ENCODE assay signal across 19 mouse cellular contexts in the genomic region with DNA sequence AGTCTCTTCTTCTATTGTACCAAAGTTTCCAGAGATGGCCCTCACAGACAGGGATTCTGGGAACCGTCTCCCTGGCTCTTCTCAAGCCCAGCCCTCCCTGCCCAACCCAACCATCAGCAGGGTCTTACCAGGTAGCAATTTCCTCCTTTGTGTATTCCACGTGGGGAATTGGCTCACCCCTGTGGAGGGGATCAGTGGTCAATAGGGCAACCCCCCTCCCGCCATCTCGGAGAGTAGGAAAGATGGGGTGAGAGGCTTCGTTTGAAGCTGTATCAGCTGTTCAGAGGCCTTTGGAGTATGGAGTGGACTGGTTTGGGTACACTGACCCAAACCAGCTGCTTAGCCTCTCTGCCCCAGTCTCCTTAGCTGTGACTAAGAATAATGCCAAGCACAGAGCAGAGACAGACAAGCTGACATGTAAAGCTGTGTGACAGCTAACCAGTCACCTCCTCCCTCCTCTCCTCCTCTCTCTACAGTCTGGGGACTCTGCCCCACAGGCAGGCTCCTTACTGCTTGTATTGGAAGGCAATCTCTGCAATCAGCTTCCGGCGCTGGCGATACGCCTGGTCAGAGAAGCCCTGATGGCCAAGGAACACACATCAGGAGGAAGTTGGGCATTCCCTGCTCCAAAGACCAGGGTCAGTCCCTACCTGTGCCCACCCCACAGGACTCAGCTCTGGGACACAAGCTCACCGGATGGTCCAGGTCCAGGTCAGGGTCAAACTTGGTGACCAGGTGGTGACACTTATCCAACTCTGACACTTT. TPM values are rescaled to one million over a fixed set of nuclear protein-coding genes. Genes with fewer than 3 reads are reported as not detected.
"Had no signal": no experiment of that assay in that cellular context is flagged by ENCODE, and none has a peak within 500 bp of the region (broad histone marks: within the 10 kb centered on the region; RNA-seq: fewer than 3 reads in every experiment).

No protein-coding gene starts in this region.

- DNase-seq: kidney, adult 18-20 months; kidney, adult 9 months; left cerebral cortex, postnatal 4 days; liver, embryonic 13.5 days; lung, adult 2 months; lung, postnatal 14 days; lung, postnatal 4 days; midbrain, embryonic 14.5 days; retina, postnatal 1 day; right cerebral cortex, postnatal 25 days; spleen, adult 18-20 months; thymus, postnatal 25 days had no signal

- H3K4me1 ChIP-seq: liver, embryonic 13.5 days had no signal

- H3K27ac ChIP-seq: limb, embryonic 12.5 days; limb, embryonic 15.5 days; liver, embryonic 13.5 days; neural tube, embryonic 12.5 days had no signal

- H3K4me2 ChIP-seq: limb, embryonic 12.5 days; limb, embryonic 15.5 days; liver, embryonic 13.5 days; midbrain, embryonic 11.5 days; neural tube, embryonic 12.5 days had no signal

- H3K9ac ChIP-seq: limb, embryonic 12.5 days; limb, embryonic 15.5 days; liver, embryonic 13.5 days; neural tube, embryonic 12.5 days had no signal

- H3K9me3 ChIP-seq: limb, embryonic 12.5 days; limb, embryonic 15.5 days; liver, embryonic 13.5 days; neural tube, embryonic 12.5 days had no signal

- H3K4me3 ChIP-seq: limb, embryonic 12.5 days; limb, embryonic 15.5 days; liver, embryonic 13.5 days; neural tube, embryonic 12.5 days had no signal

- H3K36me3 ChIP-seq: limb, embryonic 12.5 days; limb, embryonic 15.5 days; liver, embryonic 13.5 days; neural tube, embryonic 12.5 days had no signal

RNA-seq across cellular contexts. Expression of gene Th, which starts 34.8 kb away (rescaled TPM):
- total RNA-seq: megakaryocyte progenitor cell, adult 5-6 weeks; megakaryocyte-erythroid progenitor cell, adult 5-6 weeks; neutrophil, adult 5-6 weeks had no signal
- polyA plus RNA-seq: liver, embryonic 13.5 days had no signal
